Mouse (Mus musculus) forebrain, embryonic 16.5 days (tissue): ENCODE data around the gene Nek1. TPM values are rescaled to one million over a fixed set of nuclear protein-coding genes. Genes with fewer than 3 reads are reported as not detected.

Experiments used
- polyA plus RNA-seq: library from polyadenylated mRNA; unstranded; fragments of >200 nt; fragmentation: Nextera tagmentation; extraction: Ambion mirVana; gene quantifications from 2 replicates; pipeline ENCODE4 v1.2.1, GENCODE M21; 2015

Nek1 gene
- polyA plus RNA-seq, 1 experiment from 2014 or later = 26.0 TPM

Other genes starting within 250 kb of the Nek1 start
- gene Hpf1, start 102.8 kb upstream of the Nek1 start, polyA plus RNA-seq = 104 and 110 TPM in 2 replicates
- gene Clcn3, start 9.9 kb upstream of the Nek1 start, polyA plus RNA-seq = 70.6 and 72.5 TPM in 2 replicates
- gene Sh3rf1, start 230.7 kb downstream of the Nek1 start, polyA plus RNA-seq = 30.4 and 33.6 TPM in 2 replicates